Mouse (Mus musculus) CH12.LX (cell line): ENCODE measurements around the gene Rnf7.
"Not testable (repeated sequence)": the region's sequence is repeated elsewhere in the genome, so short reads cannot be mapped to it uniquely, and the experiment has no call there.

ENCODE experiments used
- CTCF ChIP-seq, 2 experiments: IDR thresholded peaks in 1 of 2; conservative IDR thresholded peaks in 1 of 2; 2 replicates each; pipeline ENCODE4 v1.5.1; 2011 to 2012; ENCODE audit warnings: low read depth in 2 of 2, low read length in 2 of 2, improper control_type of control experiment in 1 of 2, inconsistent platforms in 1 of 2, mild to moderate bottlenecking in 1 of 2, moderate library complexity in 1 of 2
- JUN ChIP-seq: IDR thresholded peaks from 2 replicates; pipeline ENCODE4 v1.6.1; 2011; ENCODE audit warnings: low read depth, mild to moderate bottlenecking, low read length, improper control_type of control experiment, moderate library complexity; ENCODE audit not compliant: insufficient read depth

DNA sequence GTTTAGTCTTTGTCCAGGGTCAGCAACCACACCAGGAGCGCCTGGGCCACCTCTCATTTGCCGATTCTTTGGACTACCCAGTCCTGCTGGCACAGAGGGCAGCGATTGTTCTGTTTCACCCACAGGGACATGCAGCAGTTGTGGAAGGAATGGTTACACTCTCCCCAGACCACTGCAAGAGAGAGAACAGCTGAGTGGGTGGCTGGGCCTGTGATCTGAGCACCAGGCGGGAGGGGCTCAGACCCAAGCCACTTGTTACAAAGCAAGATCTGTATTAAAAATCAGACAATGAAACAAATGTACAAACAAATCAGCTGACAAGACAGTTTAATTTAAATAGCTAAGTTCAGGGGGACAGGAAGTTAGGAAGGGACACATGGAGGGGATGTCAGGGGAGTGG, 6.8 kb downstream of the Rnf7 start:
- TF ChIP-seq JUN; CTCF (conservative IDR thresholded peaks at IDR 0.05 in 1 of 2, IDR thresholded peaks at IDR 0.05 in 1 of 2; ENCODE audit: low read depth in 2 of 2, low read length in 2 of 2): not testable (repeated sequence)
